8 mouse cellular contexts compared by ENCODE assay signal in genomic region chr11:98945605-98945977, GRCm38 (mm10). TPM values are rescaled to one million over a fixed set of nuclear protein-coding genes. Genes with fewer than 3 reads are reported as not detected.
A peak's percentile ranks its signal among the peaks of the same experiment; 100 is the strongest.
DNase-seq lines count a peak whose midpoint lies in the region; ATAC-seq and TF ChIP-seq lines count a peak whose summit lies in the region.

No protein-coding gene starts in this region.

- no peaks in the 10 kb centered on the region for H3K9me3 ChIP-seq in neural tube, embryonic 14.5 days (ENCODE audit: control insufficient read depth, low read length)
- no peaks in the 10 kb centered on the region for H3K9me3 ChIP-seq in kidney, postnatal 0 days (replicated peaks; ENCODE audit: low read length)
- H3K9me3 ChIP-seq in stomach, embryonic 14.5 days (ENCODE audit: control insufficient read depth, low read depth, low read length): no peaks in the 10 kb centered on the region

- no peak overlapping the region for H3K27ac ChIP-seq in neural tube, embryonic 14.5 days (ENCODE audit: low read depth, low read length)
- peak overlapping the region; percentile 39; the same call in 1 of the 2 replicates for H3K27ac ChIP-seq in kidney, postnatal 0 days
- peak overlapping the region; percentile 40; the same call in 1 of the 2 replicates for H3K27ac ChIP-seq in stomach, embryonic 14.5 days (ENCODE audit: low read length)

- peak; percentile 92 for DNase-seq in adrenal gland, adult 2 months
- DNase-seq in adrenal gland, postnatal 4 days (ENCODE audit: low spot score in 2 of 2): no peak
- no peak for DNase-seq in neural tube, embryonic 10.5 days (ENCODE audit: extremely low spot score, low spot score)
- DNase-seq in kidney, postnatal 0 days (ENCODE audit: low spot score): no peak
- DNase-seq in cerebellum, adult 9-10 months: no peak

- WGBS in neural tube, embryonic 14.5 days: 55% methylated on average over 3 of the region's 3 CpGs
- WGBS in kidney, postnatal 0 days: 59% methylated on average over 3 of the region's 3 CpGs
- WGBS in stomach, embryonic 14.5 days: 53% methylated on average over 3 of the region's 3 CpGs

- TF ChIP-seq CTCF in kidney, postnatal 0 days (IDR thresholded peaks at IDR 0.05; ENCODE audit: low read depth): no peak

- no peaks in the 10 kb centered on the region for H3K27me3 ChIP-seq in neural tube, embryonic 14.5 days (ENCODE audit: control insufficient read depth, insufficient read depth, low read length)
- H3K27me3 ChIP-seq in kidney, postnatal 0 days (ENCODE audit: insufficient read depth, low read length): no peaks in the 10 kb centered on the region
- H3K27me3 ChIP-seq in stomach, embryonic 14.5 days (ENCODE audit: control insufficient read depth, insufficient read depth, low read length): no peaks in the 10 kb centered on the region

- peaks cover 40% of the 10 kb centered on the region for H3K4me1 ChIP-seq in neural tube, embryonic 14.5 days (ENCODE audit: control insufficient read depth, insufficient read depth, low read length)
- peaks cover 70% of the 10 kb centered on the region for H3K4me1 ChIP-seq in kidney, postnatal 0 days (replicated peaks; ENCODE audit: insufficient read depth, low read length)
- H3K4me1 ChIP-seq in stomach, embryonic 14.5 days (ENCODE audit: control insufficient read depth, insufficient read depth, low read length): peaks cover 85% of the 10 kb centered on the region

- no peaks in the 10 kb centered on the region for H3K36me3 ChIP-seq in neural tube, embryonic 14.5 days (ENCODE audit: control insufficient read depth, insufficient read depth, low read length)
- H3K36me3 ChIP-seq in kidney, postnatal 0 days (ENCODE audit: insufficient read depth, low read length): peaks cover 4% of the 10 kb centered on the region; the same call in 1 of the 2 replicates
- H3K36me3 ChIP-seq in stomach, embryonic 14.5 days (ENCODE audit: control insufficient read depth, insufficient read depth, low read length): peaks cover 7% of the 10 kb centered on the region

- no peak for ATAC-seq in neural tube, embryonic 14.5 days (ENCODE audit: low read depth)
- ATAC-seq in kidney, postnatal 0 days (replicated peaks; ENCODE audit: low FRiP score, low read depth): no peak
- no peak for ATAC-seq in stomach, embryonic 14.5 days (ENCODE audit: insufficient number of reproducible peaks, insufficient read depth, low FRiP score, low read depth)
- ATAC-seq in inflammation-experienced regulatory T-cells, adult 6 months: no peak

- no peak overlapping the region for H3K4me3 ChIP-seq in neural tube, embryonic 14.5 days (ENCODE audit: low read depth, low read length)
- no peak overlapping the region for H3K4me3 ChIP-seq in kidney, postnatal 0 days (replicated peaks; ENCODE audit: low read depth, low read length)
- peak overlapping the region; percentile 8; the same call in 1 of the 2 replicates for H3K4me3 ChIP-seq in stomach, embryonic 14.5 days (ENCODE audit: low read depth, low read length)

- 0 out of 2 replicates have a peak overlapping the region, but pooled peaks have one; percentile 11 for H3K9ac ChIP-seq in neural tube, embryonic 14.5 days (replicated peaks; ENCODE audit: low read depth, low read length)
- H3K9ac ChIP-seq in kidney, postnatal 0 days (ENCODE audit: low read depth, low read length): no peak overlapping the region
- H3K9ac ChIP-seq in stomach, embryonic 14.5 days (replicated peaks; ENCODE audit: low read depth, low read length): no peak overlapping the region

- no peak overlapping the region for H3K4me2 ChIP-seq in neural tube, embryonic 14.5 days (ENCODE audit: low read depth, low read length)
- no peak overlapping the region for H3K4me2 ChIP-seq in kidney, postnatal 0 days (ENCODE audit: low read length)
- H3K4me2 ChIP-seq in stomach, embryonic 14.5 days (replicated peaks; ENCODE audit: low read depth, low read length): no peak overlapping the region

RNA-seq across cellular contexts. Expression of gene Rara, which starts 18.0 kb away (rescaled TPM):
- total RNA-seq in adrenal gland, adult 2 months (2021): 10 to 100 TPM; 17.0 to 30.8 TPM
- polyA plus RNA-seq in adrenal gland, adult 2 months (2012; rRNA removed): 43.7 and 44.9 TPM in 2 replicates
- 10 to 100 TPM; 46.4 to 50.6 TPM for total RNA-seq in adrenal gland, postnatal 4 days (2021)
- 22.1 and 22.3 TPM in 2 replicates for polyA plus RNA-seq in neural tube, embryonic 14.5 days (2014; fragmentation: Nextera tagmentation; extraction: Ambion mirVana)
- polyA plus RNA-seq in kidney, postnatal 0 days (2015; fragmentation: Nextera tagmentation; extraction: Ambion mirVana): 25.7 and 26.3 TPM in 2 replicates
- polyA plus RNA-seq in stomach, embryonic 14.5 days (2014; fragmentation: Nextera tagmentation; extraction: Ambion mirVana): 54.0 and 56.8 TPM in 2 replicates
- 1 to 10 TPM; 7.4 to 8.1 (median 7.6) TPM for polyA plus RNA-seq in inflammation-experienced regulatory T-cells, adult 6 months (2017; shearing (Covaris generic))

RNA-seq across cellular contexts. Expression of gene Gjd3, which starts 37.2 kb away (rescaled TPM):
- not detected for total RNA-seq in adrenal gland, adult 2 months (2021)
- 1.1 and 1.2 TPM in 2 replicates for polyA plus RNA-seq in adrenal gland, adult 2 months (2012; rRNA removed)
- total RNA-seq in adrenal gland, postnatal 4 days (2021): 1 to 10 TPM in 1 of 2 experiments, under 1 TPM in 1; 0.50 to 1.0 TPM
- 0.89 and 2.2 TPM in 2 replicates for polyA plus RNA-seq in neural tube, embryonic 14.5 days (2014; fragmentation: Nextera tagmentation; extraction: Ambion mirVana)
- polyA plus RNA-seq in kidney, postnatal 0 days (2015; fragmentation: Nextera tagmentation; extraction: Ambion mirVana): 1.1 and 1.6 TPM in 2 replicates
- polyA plus RNA-seq in stomach, embryonic 14.5 days (2014; fragmentation: Nextera tagmentation; extraction: Ambion mirVana): not detected in 2 replicates
- not detected for polyA plus RNA-seq in inflammation-experienced regulatory T-cells, adult 6 months (2017; shearing (Covaris generic))

RNA-seq across cellular contexts. Expression of gene Cdc6, which starts 38.0 kb away (rescaled TPM):
- total RNA-seq in adrenal gland, adult 2 months (2021): under 1 TPM; 0.48 to 0.86 TPM
- 0.07 and 0.08 TPM in 2 replicates for polyA plus RNA-seq in adrenal gland, adult 2 months (2012; rRNA removed)
- 1 to 10 TPM; 7.5 to 9.1 TPM for total RNA-seq in adrenal gland, postnatal 4 days (2021)
- 2.1 and 2.8 TPM in 2 replicates for polyA plus RNA-seq in neural tube, embryonic 14.5 days (2014; fragmentation: Nextera tagmentation; extraction: Ambion mirVana)
- 12.3 and 15.5 TPM in 2 replicates for polyA plus RNA-seq in kidney, postnatal 0 days (2015; fragmentation: Nextera tagmentation; extraction: Ambion mirVana)
- polyA plus RNA-seq in stomach, embryonic 14.5 days (2014; fragmentation: Nextera tagmentation; extraction: Ambion mirVana): 31.4 and 32.6 TPM in 2 replicates
- 10 to 100 TPM in 1 of 3 experiments, 1 to 10 TPM in 2; 5.1 to 40.6 (median 5.2) TPM for polyA plus RNA-seq in inflammation-experienced regulatory T-cells, adult 6 months (2017; shearing (Covaris generic))
